Mouse (Mus musculus) T-helper 2 cell (primary cell): ENCODE results near the gene Ggta1.

Experiments
- in situ Hi-C: fragments of 300-600 bp; cut with MboI, MseI; formaldehyde crosslinking; loops from one replicate; pipeline ENCODE4 v1.15.1; 2025; ENCODE audit warnings: high pct_unique_total_duplicates

Gene Ggta1

DNA sequence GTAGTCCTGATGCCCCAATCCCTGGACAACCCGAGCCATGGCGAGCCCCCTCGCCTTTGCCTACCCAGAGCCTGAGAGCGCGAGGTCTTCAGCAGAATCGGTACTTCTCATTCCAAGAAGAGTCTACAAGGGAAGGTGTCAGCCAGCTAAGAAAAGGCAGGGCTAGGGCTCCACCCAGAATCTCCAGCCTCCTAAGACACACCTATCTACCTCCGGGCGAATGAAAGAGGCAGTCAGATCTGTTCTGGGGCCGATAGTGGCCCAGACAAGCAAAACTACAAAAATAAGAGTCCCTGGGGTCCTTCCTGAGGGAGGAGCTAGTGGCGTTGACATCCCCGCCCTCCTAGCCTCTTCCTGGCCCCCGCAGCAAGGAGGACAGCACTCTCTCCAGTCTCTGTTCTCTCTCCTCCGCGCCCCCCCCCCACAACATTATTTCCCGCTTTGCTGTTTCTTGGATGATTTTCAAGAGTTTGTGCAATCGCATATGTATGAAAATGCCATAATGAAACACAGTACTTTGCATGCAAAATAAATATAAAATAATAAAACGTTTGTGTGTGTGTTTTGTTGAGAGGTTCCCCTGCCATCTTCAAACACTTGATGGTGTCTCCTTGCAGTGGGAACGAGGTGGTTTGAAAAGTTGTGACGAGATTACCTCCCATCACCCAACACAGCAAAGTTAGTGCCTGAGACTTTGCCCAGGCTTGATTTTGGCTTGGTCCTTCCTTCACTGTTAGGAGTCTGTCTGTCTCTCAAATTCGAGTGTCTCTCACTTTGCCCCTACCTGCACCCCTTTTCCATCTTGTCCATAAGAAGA lies 1.7 kb downstream of the Ggta1 start:
- in situ Hi-C loops, result loop anchor here (5.0 kb wide), 2 partner anchors 36 to 499 kb away; partner anchors contain the start of gene Traf1

DNA sequence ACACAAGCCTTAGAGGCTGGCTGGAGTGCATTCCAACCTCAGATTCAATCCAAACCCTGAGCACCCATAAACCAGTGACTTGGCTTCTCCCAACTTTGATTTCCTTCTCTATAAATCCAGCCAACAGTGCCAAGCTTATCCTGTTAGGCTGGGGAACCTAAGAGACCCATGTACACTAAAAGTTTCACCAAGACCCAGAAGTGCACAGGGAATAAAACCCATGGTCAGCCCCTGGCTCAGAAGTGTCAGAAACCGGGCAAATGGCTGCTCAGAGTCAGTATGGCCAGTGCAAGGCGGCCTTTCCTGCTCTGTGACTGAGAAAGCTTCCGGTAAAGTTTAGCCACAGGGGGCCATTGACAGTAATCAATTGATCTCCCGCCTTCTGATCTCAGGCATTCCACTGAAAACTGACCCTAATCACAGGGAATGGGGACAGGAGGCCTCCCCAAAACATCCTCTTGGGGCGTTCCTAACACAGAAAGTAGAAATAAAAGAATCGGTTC lies 2.6 kb downstream of the Ggta1 start:
- in situ Hi-C loops, result loop anchor here (5.0 kb wide), 2 partner anchors 37 to 498 kb away; partner anchors contain the start of gene Traf1

DNA sequence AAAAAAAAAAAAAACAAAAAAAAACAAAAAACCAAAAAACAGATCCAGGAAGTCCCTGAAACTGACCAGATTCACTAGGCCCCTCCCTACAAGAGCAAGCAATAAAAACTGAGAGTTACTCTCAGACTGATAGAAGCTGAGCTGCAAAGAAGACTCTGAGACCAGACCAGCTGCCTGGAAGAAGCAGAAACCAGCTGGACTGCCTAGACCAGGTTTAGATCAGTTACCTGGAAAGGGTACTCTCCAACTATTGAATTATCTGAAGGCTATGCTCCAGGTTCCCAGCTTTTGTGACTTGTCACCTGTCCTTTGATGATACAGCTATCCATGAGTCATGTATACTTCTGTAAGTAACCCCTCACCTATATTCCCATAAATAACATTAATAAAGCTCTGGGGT lies 3.7 kb downstream of the Ggta1 start:
- in situ Hi-C loops, result no loop called here

DNA sequence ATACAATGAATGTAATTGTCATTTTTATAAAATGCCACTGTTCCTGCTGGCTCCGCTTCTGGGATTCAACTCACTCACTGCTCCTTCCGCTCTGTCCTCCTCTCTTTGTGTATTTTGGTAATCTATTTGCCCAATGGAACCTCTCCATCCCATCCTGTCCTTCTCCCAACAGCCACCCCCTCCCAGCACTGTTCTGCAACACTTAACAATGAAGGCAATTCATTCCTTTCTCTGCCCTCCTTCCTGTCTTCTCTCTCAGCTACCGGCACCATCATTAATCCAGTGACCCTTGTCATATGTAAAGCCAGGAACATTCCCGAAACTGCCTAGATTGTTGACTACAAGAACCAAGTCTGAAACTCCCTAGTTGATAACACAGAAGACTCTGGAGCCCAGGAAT lies 4.6 kb downstream of the Ggta1 start:
- in situ Hi-C loops, result no loop called here

DNA sequence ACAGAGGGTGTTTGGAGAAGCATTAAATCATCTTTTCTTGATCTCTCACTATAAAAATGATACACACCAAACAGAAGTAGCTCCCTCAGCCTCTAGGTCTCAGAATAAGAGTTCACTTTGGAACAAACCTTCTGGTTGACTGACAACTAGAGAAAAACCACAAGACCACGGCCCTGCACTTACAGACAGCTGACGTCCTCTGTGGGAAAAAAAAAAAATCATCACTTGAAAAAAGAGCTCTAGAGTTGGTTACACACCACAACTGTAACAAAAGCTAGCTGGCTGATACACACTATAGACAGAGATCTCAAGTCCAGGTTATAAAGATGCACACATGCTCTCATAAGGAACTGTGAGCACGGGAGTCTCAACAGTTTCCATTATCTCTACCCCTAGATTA lies 9.3 kb downstream of the Ggta1 start:
- in situ Hi-C loops, result loop anchor here (5.0 kb wide), 1 partner anchor 41 kb away; no protein-coding TSS in a partner anchor

DNA sequence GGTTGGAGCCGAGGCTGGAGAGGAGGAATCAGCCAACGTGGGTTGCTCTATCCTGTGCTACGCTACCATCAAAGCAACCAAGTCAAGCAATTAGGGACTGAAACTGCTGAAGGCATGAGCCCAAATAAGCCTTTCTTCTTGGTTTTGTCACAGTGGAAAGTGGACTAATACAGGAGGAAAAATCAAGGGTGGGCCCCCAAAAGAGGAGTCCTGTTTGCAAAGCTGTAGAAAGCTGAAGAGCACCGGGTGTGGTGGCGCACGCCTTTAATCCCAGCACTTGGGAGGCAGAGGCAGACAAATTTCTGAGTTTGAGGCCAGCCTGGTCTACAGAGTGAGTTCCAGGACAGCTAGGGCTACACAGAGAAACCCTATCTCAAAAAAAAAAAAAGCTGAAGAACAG lies 10.3 kb downstream of the Ggta1 start:
- in situ Hi-C loops, result loop anchor here (5.0 kb wide), 1 partner anchor 40 kb away; no protein-coding TSS in a partner anchor

DNA sequence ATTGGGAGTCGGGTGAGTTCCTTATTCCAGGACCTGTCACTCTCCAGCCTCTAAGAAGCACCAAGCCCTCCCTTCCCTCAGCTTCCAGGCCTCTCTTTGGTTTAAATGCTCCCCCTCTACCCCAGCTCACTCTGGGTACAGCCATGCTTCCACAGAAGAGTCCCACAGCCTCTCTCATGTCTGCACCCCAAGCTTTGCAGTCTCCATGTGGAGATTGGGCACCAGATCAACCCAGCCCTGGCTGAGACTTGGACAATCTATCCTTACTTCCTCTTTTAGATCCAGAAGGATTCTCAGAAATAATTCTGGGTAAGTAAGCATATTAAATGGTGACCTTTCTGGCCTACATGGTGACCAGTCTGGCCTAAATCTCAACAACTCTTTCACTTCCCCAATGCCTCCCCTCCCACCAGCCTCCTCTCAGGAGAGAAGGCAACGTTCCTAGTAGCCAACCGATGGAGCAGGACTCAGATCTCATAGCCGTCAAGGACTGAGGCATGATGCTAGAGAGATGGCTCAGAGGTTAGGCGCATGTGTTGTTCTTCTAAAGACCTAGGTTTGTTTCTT lies 11.5 kb downstream of the Ggta1 start:
- in situ Hi-C loops, result loop anchor here (5.0 kb wide), 1 partner anchor 39 kb away; no protein-coding TSS in a partner anchor

DNA sequence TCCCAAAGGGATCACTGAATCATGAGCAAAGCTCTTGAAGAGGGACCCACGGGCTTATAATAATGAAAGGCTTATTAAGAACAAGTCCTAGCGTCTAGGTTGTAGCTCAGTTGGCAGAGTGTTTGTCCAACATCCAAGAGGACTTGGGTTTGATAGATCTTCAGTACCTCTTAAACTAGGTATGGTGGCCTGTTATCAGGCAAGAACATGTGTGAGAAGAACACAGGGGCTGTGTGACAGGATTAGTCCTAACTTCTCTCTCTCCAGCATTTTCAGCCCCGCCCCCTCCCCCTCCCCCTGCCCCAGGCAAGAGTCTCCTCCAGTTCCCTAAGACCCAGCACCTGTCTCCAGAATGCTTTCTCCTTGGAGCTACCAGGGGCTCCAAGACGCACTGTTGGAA lies 12.2 kb downstream of the Ggta1 start:
- in situ Hi-C loops, result loop anchor here (5.0 kb wide), 1 partner anchor 39 kb away; no protein-coding TSS in a partner anchor

DNA sequence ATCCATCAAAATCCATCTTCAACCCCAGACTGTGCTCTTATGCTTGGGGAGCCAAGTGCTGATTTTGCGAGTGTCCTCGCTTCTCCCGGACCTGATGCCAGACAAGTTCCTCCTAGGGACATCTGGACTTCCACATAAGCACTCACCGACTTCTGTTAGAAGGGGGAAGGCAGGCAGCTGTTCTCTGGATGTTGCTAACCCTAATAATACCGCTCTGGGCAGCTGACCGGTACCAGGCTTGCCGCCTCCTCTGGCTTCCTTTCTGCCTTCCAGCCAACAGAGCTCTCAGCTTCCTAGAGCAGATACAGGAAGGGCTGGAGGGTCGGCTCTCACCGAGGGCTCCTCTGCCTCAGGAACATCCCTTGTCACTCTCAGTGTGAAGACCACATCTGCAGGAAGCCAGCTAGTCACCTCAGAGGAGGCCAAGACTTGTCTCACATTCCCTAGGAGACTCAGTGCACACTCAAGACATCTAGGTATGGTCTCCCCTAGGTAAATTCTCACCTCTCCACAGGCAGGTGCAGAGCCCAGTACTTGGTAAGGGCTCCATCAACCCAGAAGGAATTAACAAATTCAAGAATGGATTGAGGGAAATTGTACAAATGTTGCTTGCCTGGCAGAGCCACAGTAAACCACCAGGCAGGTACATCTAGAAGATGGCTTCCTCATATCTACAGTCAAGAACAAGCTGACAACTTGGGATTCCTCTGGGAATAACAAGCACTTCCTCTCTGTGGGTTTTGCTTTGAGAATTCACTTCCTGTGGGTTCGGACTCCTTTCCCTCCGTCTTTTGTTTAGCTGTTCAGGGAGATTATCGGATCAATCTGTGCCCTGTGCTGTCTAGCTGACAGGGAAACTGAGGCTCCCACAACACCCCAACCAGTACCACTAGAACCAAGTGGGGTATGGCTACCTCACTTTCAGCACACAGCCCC lies 13.1 kb downstream of the Ggta1 start:
- in situ Hi-C loops, result loop anchor here (5.0 kb wide), 1 partner anchor 38 kb away; no protein-coding TSS in a partner anchor

DNA sequence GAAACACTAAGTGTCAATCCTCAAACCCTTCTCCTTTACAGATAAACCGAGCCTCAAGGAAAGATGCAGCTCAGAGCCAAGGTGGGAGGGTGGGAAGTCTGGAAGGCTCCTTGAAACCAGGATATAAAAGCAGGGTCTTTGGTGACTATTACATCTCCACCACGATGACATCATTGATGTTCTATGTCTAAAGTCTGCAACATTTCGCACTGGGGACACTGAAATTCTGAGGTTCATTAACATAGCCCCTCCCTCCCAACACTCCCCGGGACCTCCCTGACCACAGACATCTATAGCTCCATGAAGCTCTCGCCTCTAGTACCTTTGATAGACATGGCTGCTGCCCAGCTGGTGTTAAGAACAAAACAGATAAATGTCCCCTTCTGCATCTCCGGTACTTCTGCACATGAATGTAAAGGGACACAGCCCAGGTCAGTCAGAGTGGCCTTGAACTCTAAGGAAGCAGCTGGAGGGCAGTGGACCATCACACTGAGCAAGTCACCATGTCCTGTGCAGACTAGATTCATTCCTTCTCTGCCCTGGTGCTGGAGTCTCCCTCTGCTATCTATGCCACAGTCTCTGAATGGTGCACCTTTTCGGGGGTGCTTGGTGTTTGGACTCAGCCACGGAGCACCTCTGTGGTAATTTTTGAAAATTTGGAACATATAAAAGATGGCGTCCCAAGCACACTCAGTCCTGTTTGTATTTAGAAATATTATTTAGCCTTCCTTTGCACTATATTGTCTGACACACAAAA lies 13.9 kb downstream of the Ggta1 start:
- in situ Hi-C loops, result no loop called here

DNA sequence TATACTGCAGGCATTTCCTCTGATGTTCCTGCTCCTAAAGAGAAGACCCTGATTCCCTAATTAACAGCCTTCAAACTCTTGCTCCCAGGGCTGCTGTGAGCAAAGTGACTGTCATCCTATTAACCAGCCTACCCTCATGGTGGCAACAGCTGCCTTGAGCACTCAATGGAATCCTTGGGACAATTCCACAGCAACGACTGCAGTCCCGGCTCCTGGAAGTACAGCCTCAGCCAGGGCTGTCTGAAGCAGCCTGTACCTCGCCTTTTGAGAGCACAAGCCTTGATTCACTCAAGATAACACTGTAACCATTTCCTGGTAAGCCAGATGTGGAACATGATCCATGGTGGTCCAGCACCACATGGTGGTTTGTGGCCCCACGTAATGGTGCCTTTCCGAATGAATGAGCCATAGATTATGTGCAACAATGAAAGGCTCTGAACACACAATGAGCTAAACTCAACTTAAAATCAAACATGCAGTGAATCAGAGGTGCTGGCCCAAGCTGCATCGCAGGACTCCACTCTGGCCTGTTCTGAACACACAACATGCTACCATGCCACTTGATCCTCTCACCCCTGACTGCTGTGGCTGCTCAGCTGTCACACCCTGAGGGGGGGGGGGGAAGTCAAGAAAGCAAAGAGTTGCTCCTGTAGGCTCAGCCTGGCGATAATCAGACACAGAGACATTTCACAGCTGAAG lies 14.7 kb downstream of the Ggta1 start:
- in situ Hi-C loops, result no loop called here

DNA sequence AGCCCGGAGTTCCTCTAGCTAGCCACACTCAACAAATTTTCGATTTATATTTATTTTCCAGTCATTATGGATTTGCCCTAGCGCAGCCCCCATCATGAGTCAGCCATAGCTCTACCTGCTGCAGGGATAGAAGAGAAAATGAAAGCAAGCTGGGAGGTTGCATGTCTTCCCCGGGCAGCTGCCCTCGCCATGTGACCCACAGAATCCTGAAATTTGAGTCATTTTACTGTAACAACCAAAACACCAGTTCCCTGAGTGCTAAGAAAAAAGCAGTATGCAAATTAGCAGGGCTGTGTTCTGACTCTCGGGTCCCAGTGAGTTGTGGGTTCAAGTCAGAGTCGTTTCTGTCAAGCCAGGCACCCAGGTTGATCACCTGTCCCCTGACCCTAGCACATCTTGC lies 15.6 kb downstream of the Ggta1 start:
- in situ Hi-C loops, result no loop called here

DNA sequence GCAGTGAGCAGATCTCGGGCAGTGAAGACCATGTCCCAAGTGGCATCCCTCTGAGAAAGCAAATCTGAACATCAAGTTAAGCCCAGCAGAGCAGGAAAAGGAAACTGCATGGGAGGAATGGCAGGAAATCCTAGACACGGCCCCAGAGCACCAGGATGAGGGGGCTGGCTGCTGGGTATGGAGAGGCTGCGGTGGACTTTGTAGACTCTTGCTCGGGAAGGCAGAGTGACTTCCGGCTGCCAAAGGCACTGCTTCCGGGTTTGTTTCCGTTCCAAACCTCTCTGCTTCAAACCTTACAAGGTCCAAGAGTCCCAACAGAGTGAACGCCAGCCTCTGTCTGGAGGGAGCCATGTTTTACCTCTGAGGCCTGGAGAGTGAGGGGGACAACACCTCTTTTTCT lies 16.2 kb downstream of the Ggta1 start:
- in situ Hi-C loops, result no loop called here

DNA sequence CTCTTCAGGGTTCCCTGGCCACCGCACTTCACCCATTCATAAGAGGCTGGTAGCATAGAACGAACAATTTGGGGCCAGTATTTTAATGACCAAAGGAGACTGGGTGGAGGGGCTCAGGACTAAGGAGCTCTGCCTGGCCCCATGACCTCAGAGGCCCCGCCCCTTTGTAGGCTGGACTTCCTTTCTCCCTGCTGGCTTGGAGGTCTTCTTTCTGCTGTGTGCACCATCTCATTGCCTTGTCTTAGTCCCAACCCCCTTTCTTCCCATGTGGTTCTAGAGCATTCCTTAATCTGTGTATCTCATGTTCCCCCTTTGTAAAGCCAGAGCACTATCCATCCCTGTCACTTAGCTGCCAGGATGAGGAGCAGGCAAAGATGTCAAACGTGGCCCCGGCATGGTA lies 16.7 kb downstream of the Ggta1 start:
- in situ Hi-C loops, result no loop called here

DNA sequence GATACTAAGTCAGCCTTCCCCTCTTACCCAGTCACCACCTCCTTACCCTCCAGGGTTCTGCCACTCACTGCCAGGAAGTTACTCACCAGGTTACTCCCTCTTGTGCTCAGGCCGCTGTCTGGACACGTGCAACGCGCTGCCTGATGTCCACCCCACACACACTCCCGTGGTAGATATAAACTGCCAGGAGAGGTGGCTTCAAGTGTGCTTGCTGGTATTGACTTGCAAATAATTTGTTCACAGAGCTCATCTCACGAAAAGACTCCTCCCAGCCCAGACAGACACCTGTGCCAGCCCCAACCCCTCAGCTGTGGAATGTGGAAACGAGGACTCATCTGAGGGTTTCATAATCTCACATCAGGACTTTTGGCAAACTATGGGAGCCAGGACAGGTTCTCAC lies 17.4 kb downstream of the Ggta1 start:
- in situ Hi-C loops, result no loop called here

DNA sequence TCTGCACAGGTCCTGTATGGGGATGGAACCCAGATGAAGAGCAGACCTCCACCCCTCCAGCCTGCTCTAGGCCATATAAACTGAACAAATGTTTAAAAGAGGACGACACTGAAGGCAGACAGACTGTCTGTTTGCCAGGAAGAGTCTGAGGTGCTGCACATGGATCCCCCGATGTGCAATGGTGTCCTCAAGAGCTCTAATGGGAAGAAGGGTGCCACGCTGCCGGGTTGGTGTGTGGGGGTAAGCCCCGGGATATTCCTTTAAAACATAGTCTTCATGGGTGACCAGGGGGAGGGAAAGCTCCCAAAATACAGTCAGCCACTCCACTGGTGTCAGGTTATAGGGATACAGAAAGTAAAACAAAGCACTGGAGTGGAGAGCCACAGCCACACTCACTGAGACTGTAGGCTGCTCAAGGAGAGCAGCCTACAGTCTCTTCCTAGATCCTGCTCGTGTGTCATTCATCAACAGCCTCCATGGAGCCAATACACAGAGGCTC lies 18.2 kb downstream of the Ggta1 start:
- in situ Hi-C loops, result no loop called here

DNA sequence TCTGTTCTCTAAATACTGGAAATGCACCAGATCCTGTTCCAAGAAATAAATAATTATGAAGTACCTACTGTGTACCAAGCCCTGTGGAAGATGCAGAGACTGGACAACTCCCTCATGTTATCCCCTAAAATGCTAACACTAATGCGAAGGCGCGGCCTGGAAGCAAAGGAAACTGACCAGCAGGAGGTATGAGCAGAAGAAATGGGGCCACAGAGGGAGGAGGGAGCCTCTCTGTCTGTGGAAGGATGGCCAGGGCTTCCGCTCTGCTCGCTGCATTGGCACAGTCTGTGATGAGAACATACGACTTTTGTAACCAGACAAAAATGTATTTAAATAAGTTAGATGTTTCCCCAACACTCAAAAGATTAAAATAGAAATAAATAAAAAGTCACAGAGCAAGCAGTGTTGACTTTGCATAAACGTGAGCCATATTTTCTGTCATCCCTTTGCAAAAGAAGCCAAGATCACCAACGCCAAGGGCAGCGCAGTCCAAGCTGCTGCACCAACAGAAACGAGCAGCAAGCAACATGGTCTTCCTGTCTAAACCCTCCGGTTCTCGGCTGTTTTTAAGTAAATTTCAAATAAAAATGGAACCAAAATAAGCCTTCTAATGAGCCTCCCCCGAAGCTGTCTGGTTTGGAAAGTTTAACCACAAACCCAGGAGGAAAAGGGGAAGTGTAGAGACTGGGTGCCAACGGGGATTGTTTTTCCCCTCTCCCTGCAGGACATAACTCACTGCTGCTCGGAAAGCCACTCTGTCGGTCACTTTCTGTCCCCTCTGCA lies 18.9 kb downstream of the Ggta1 start:
- in situ Hi-C loops, result no loop called here

DNA sequence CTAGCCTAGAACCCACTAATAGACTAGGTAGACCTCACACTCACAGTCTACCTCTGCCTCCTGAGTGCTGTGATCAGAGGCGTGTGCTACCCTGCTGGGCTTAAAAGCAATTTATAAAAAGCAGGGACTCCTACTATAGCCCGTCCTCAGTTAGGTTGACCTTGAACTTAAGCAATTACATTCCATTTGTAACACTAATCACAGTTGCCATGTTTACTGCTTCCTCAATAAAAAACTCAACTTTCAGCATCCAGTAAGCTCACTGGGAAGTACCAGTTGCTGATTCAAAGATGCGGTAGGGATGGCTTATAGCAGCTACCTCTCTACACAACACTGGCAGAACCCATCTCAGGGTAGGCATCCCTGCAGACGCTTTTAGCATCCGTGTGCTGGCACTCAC lies 19.7 kb downstream of the Ggta1 start:
- in situ Hi-C loops, result no loop called here

DNA sequence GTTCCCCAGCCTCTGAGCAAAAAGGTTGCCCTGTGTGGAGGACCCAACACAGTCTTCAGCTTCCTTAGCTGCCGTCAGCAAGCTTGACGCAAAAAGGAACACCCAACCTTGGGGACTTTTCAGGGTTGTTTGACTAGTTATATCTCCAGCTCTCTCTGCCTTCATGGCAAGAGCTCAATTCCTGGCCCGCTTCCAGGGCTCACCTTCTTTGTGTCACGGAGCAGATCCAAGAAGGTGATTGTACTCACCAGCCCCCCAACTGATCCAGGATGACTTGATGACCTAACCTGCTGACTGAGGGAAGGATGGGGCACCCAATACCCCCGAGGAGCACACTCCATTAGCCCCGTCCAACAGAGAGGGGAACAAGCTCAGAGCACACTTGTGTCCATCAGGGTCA lies 21.0 kb downstream of the Ggta1 start:
- in situ Hi-C loops, result no loop called here
